Mouse (Mus musculus): ENCODE results near the gene Chid1. TPM values are rescaled to one million over a fixed set of nuclear protein-coding genes. Genes with fewer than 3 reads are reported as not detected.

Chid1 gene
- total and polyA plus RNA-seq, 3 experiments = 14.4 to 25.1 (median 19.4) TPM

- H3K27me3 ChIP-seq (ENCODE audit: insufficient read depth, low read length) = no peaks in the 10 kb centered on the region; the same call in 1 of the 2 replicates
- DNase-seq (ENCODE audit: low spot score) = no peak
- no peaks in the 10 kb centered on the region for H3K9me3 ChIP-seq (replicated peaks)
- peaks cover 42% of the 10 kb centered on the region for H3K36me3 ChIP-seq (replicated peaks)
- H3K4me3 ChIP-seq (ENCODE audit: low read depth, low read length) = no peak overlapping the region
- no peak for ATAC-seq (ENCODE audit: extremely low read depth, insufficient number of reproducible peaks, low FRiP score, poor library complexity, severe bottlenecking)
- no peak for TF ChIP-seq POLR2AphosphoS5 (IDR thresholded peaks at IDR 0.05; ENCODE audit: insufficient replicate concordance, low read depth, low read length)
- no peak for TF ChIP-seq GATA2 (IDR thresholded peaks at IDR 0.05; ENCODE audit: borderline replicate concordance, low read depth, low read length)
- TF ChIP-seq CTCF (IDR thresholded peaks at IDR 0.05; ENCODE audit: low read depth, low read length) = no peak
- TF ChIP-seq GATA1 (IDR thresholded peaks at IDR 0.05; ENCODE audit: borderline replicate concordance, low read length) = no peak
- TF ChIP-seq TAL1 (conservative IDR thresholded peaks at IDR 0.05; ENCODE audit: low read depth, low read length) = no peak
- H3K4me1 ChIP-seq (ENCODE audit: insufficient read depth, low read depth, low read length) = peaks cover 28% of the 10 kb centered on the region
Measured at GRCm38 (mm10) chr7:141535570-141535969, 4.1 kb downstream of the Chid1 start.

- Histone ChIP-seq H3K4me3 (ENCODE audit: low read depth, low read length) (no peak overlapping the region), H3K27me3 (ENCODE audit: insufficient read depth, low read length) (no peaks in the 10 kb centered on the region), H3K4me1 (ENCODE audit: insufficient read depth, low read depth, low read length) (0 out of 2 replicates have a peak, but pooled peaks cover 6% of the 10 kb centered on the region), H3K9me3 (replicated peaks) (no peaks in the 10 kb centered on the region), H3K36me3 (replicated peaks) (peaks cover 97% of the 10 kb centered on the region)
- no peak for ATAC-seq (ENCODE audit: extremely low read depth, insufficient number of reproducible peaks, low FRiP score, poor library complexity, severe bottlenecking)
- DNase-seq (ENCODE audit: low spot score) = no peak
- TF ChIP-seq TAL1 (conservative IDR thresholded peaks at IDR 0.05; ENCODE audit: low read depth, low read length) (no peak), GATA1 (IDR thresholded peaks at IDR 0.05; ENCODE audit: borderline replicate concordance, low read length) (no peak), CTCF (IDR thresholded peaks at IDR 0.05; ENCODE audit: low read depth, low read length) (no peak), GATA2 (IDR thresholded peaks at IDR 0.05; ENCODE audit: borderline replicate concordance, low read depth, low read length) (no peak), POLR2AphosphoS5 (IDR thresholded peaks at IDR 0.05; ENCODE audit: insufficient replicate concordance, low read depth, low read length) (no peak)
Measured at GRCm38 (mm10) chr7:141525580-141525925, 14.1 kb downstream of the Chid1 start.

GRCm38 (mm10) chr7:141524760-141525579 is 14.7 kb downstream of the Chid1 start:
- no peak overlapping the region for H3K4me3 ChIP-seq (ENCODE audit: low read depth, low read length)
- TF ChIP-seq CTCF (IDR thresholded peaks at IDR 0.05; ENCODE audit: low read depth, low read length) (peak; percentile 81), GATA1 (IDR thresholded peaks at IDR 0.05; ENCODE audit: borderline replicate concordance, low read length) (no peak), GATA2 (IDR thresholded peaks at IDR 0.05; ENCODE audit: borderline replicate concordance, low read depth, low read length) (no peak)
- H3K9me3 ChIP-seq (replicated peaks) = no peaks in the 10 kb centered on the region
- ATAC-seq (ENCODE audit: extremely low read depth, insufficient number of reproducible peaks, low FRiP score, poor library complexity, severe bottlenecking) (peak; percentile 68), DNase-seq (ENCODE audit: low spot score) (peak; percentile 65)
- H3K27me3 ChIP-seq (ENCODE audit: insufficient read depth, low read length) = no peaks in the 10 kb centered on the region
- peaks cover 6% of the 10 kb centered on the region; the same call in 1 of the 2 replicates for H3K4me1 ChIP-seq (ENCODE audit: insufficient read depth, low read depth, low read length)
- peaks cover 98% of the 10 kb centered on the region for H3K36me3 ChIP-seq (replicated peaks)

- no peaks in the 10 kb centered on the region for H3K27me3 ChIP-seq (ENCODE audit: insufficient read depth, low read length)
- no peak for ATAC-seq (ENCODE audit: extremely low read depth, insufficient number of reproducible peaks, low FRiP score, poor library complexity, severe bottlenecking)
- H3K36me3 ChIP-seq (replicated peaks) = peaks cover 98% of the 10 kb centered on the region
- no peaks in the 10 kb centered on the region for H3K9me3 ChIP-seq (replicated peaks)
- no peak for TF ChIP-seq CTCF (IDR thresholded peaks at IDR 0.05; ENCODE audit: low read depth, low read length)
- H3K4me3 ChIP-seq (ENCODE audit: low read depth, low read length) = no peak overlapping the region
- no peak for DNase-seq (ENCODE audit: low spot score)
- peaks cover 10% of the 10 kb centered on the region; the same call in 1 of the 2 replicates for H3K4me1 ChIP-seq (ENCODE audit: insufficient read depth, low read depth, low read length)
Measured at GRCm38 (mm10) chr7:141524271-141524670, 15.4 kb downstream of the Chid1 start.

GRCm38 (mm10) chr7:141523007-141523406 is 16.6 kb downstream of the Chid1 start:
- Histone ChIP-seq H3K4me1 (ENCODE audit: insufficient read depth, low read depth, low read length) (peaks cover 16% of the 10 kb centered on the region), H3K27me3 (ENCODE audit: insufficient read depth, low read length) (no peaks in the 10 kb centered on the region), H3K9me3 (replicated peaks) (no peaks in the 10 kb centered on the region), H3K4me3 (ENCODE audit: low read depth, low read length) (no peak overlapping the region), H3K36me3 (replicated peaks) (peaks cover 98% of the 10 kb centered on the region)
- DNase-seq (ENCODE audit: low spot score) (no peak), ATAC-seq (ENCODE audit: extremely low read depth, insufficient number of reproducible peaks, low FRiP score, poor library complexity, severe bottlenecking) (no peak)
- TF ChIP-seq CTCF (IDR thresholded peaks at IDR 0.05; ENCODE audit: low read depth, low read length) (no peak), GATA1 (IDR thresholded peaks at IDR 0.05; ENCODE audit: borderline replicate concordance, low read length) (no peak), TAL1 (conservative IDR thresholded peaks at IDR 0.05; ENCODE audit: low read depth, low read length) (no peak), GATA2 (IDR thresholded peaks at IDR 0.05; ENCODE audit: borderline replicate concordance, low read depth, low read length) (no peak), POLR2AphosphoS5 (IDR thresholded peaks at IDR 0.05; ENCODE audit: insufficient replicate concordance, low read depth, low read length) (no peak)

GRCm38 (mm10) chr7:141519795-141520194 is 19.9 kb downstream of the Chid1 start:
- Histone ChIP-seq H3K4me1 (ENCODE audit: insufficient read depth, low read depth, low read length) (peaks cover 10% of the 10 kb centered on the region), H3K4me3 (ENCODE audit: low read depth, low read length) (no peak overlapping the region), H3K27me3 (ENCODE audit: insufficient read depth, low read length) (no peaks in the 10 kb centered on the region), H3K36me3 (replicated peaks) (peaks cover 95% of the 10 kb centered on the region), H3K9me3 (replicated peaks) (no peaks in the 10 kb centered on the region)
- TF ChIP-seq TAL1 (conservative IDR thresholded peaks at IDR 0.05; ENCODE audit: low read depth, low read length) = no peak
- TF ChIP-seq GATA1 (IDR thresholded peaks at IDR 0.05; ENCODE audit: borderline replicate concordance, low read length) = no peak
- no peak for TF ChIP-seq CTCF (IDR thresholded peaks at IDR 0.05; ENCODE audit: low read depth, low read length)
- TF ChIP-seq GATA2 (IDR thresholded peaks at IDR 0.05; ENCODE audit: borderline replicate concordance, low read depth, low read length) = no peak
- no peak for TF ChIP-seq POLR2AphosphoS5 (IDR thresholded peaks at IDR 0.05; ENCODE audit: insufficient replicate concordance, low read depth, low read length)
- ATAC-seq (ENCODE audit: extremely low read depth, insufficient number of reproducible peaks, low FRiP score, poor library complexity, severe bottlenecking) (no peak), DNase-seq (ENCODE audit: low spot score) (no peak)

Measured in G1E (cell line).